Mouse (Mus musculus): ENCODE data around the gene Ran. TPM values are rescaled to one million over a fixed set of nuclear protein-coding genes. Genes with fewer than 3 reads are reported as not detected.
A peak's percentile ranks its signal among the peaks of the same experiment; 100 is the strongest.

The Ran gene
- polyA plus RNA-seq, 1 experiment from 2014 or later: 694 TPM

DNA sequence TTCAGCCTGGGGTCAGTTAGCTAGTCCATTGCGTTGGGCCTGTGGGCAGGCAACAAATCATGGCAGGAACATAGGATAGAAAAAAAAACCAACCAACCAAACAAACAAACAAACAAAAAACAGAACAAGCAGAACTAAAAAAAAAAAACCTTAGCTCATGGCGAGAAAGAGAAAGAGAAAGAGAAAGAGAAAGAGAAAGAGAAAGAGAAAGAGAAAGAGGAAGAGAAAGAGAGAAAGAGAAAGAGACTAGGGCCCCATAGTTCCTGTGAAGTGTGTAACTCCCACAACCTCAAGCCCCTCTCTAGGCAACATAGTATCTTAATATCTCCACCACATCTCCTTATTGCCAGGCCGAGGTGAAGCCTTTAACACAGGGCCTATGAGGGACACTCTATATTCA, 3.5 kb upstream of the Ran start:
- no peaks in the 10 kb centered on the region for H3K27me3 ChIP-seq (replicated peaks)
- H3K36me3 ChIP-seq: peaks cover 9% of the 10 kb centered on the region
- WGBS (ENCODE audit: insufficient replicate concordance): 87% methylated on average over 3 of the region's 3 CpGs
- peaks cover 25% of the 10 kb centered on the region for H3K4me1 ChIP-seq
- H3K9me3 ChIP-seq (replicated peaks): no peaks in the 10 kb centered on the region
- no peak overlapping the region for H3K4me2 ChIP-seq
- H3K9ac ChIP-seq: no peak overlapping the region
- H3K27ac ChIP-seq: no peak overlapping the region
- no peak overlapping the region for H3K4me3 ChIP-seq
- no peak for ATAC-seq

- ATAC-seq: peak; percentile 25
- H3K9me3 ChIP-seq (replicated peaks): no peaks in the 10 kb centered on the region
- H3K27ac ChIP-seq: peak overlapping the region; percentile 98
- H3K27me3 ChIP-seq (replicated peaks): no peaks in the 10 kb centered on the region
- peaks cover 33% of the 10 kb centered on the region for H3K36me3 ChIP-seq
- H3K4me1 ChIP-seq: peaks cover 27% of the 10 kb centered on the region
- H3K9ac ChIP-seq: peak overlapping the region; percentile 99
- peak overlapping the region; percentile 77 for H3K4me2 ChIP-seq
- peak overlapping the region; percentile 100 for H3K4me3 ChIP-seq
- 60% methylated on average over 13 of the region's 13 CpGs for WGBS (ENCODE audit: insufficient replicate concordance)
Observed at GRCm38 (mm10) chr5:129018782-129019489, 933 bp upstream of the Ran start.

DNA sequence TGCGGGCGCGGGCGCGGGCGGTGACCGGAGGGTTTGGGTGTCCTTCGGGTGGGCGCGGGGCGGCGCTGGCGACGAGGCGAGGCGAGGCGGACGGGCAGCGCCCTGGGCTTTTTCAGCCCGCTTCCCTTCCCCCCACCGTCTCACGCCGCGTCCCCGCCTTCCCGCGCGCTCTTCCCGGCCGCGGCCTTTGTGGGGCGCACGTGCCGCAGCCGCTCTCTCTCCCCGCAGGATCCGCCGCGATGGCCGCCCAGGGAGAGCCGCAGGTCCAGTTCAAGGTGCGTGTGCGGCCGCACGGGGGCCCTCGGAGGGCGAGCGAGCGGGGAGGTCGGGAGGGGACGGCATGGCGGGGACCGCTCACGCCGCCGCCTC, 415 bp downstream of the Ran start:
- peaks cover 27% of the 10 kb centered on the region for H3K4me1 ChIP-seq
- H3K27ac ChIP-seq: peak overlapping the region; percentile 98
- peak; percentile 51 for ATAC-seq
- H3K9me3 ChIP-seq (replicated peaks): no peaks in the 10 kb centered on the region
- peak overlapping the region; percentile 99 for H3K9ac ChIP-seq
- peak overlapping the region; percentile 77 for H3K4me2 ChIP-seq
- H3K4me3 ChIP-seq: peak overlapping the region; percentile 100
- H3K36me3 ChIP-seq: peaks cover 47% of the 10 kb centered on the region
- under 1% methylated on average over 56 of the region's 56 CpGs for WGBS (ENCODE audit: insufficient replicate concordance)
- no peaks in the 10 kb centered on the region for H3K27me3 ChIP-seq (replicated peaks)

DNA sequence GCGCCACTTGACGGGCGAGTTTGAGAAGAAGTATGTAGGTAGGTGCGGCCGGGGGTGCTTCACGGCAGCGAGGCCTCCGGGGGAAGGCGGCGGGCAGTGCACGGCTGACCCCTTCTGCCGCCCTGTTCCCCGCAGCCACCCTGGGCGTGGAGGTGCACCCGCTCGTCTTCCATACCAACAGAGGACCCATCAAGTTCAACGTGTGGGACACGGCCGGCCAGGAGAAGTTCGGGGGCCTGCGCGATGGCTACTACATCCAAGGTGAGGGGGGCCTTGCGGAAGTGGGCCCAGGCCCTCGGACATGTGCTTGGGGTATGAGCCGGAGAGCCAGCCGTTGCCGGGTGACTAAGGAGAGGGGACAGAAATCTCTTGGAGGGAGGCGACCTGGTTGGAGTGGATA, 862 bp downstream of the Ran start:
- peak overlapping the region; percentile 77 for H3K4me2 ChIP-seq
- H3K9me3 ChIP-seq (replicated peaks): no peaks in the 10 kb centered on the region
- peak overlapping the region; percentile 100 for H3K4me3 ChIP-seq
- peaks cover 27% of the 10 kb centered on the region for H3K4me1 ChIP-seq
- 1% methylated on average over 28 of the region's 28 CpGs for WGBS (ENCODE audit: insufficient replicate concordance)
- H3K27me3 ChIP-seq (replicated peaks): no peaks in the 10 kb centered on the region
- no peak for ATAC-seq
- H3K27ac ChIP-seq: peak overlapping the region; percentile 98
- peak overlapping the region; percentile 99 for H3K9ac ChIP-seq
- H3K36me3 ChIP-seq: peaks cover 51% of the 10 kb centered on the region

- H3K36me3 ChIP-seq: peaks cover 61% of the 10 kb centered on the region
- no peak overlapping the region for H3K4me3 ChIP-seq
- no peaks in the 10 kb centered on the region for H3K27me3 ChIP-seq (replicated peaks)
- ATAC-seq: peak; percentile 18; the same call in 1 of the 2 replicates
- H3K27ac ChIP-seq: peak overlapping the region; percentile 45
- WGBS (ENCODE audit: insufficient replicate concordance): 42% methylated on average over 2 of the region's 2 CpGs
- H3K9ac ChIP-seq: no peak overlapping the region
- H3K9me3 ChIP-seq (replicated peaks): no peaks in the 10 kb centered on the region
- peaks cover 10% of the 10 kb centered on the region for H3K4me1 ChIP-seq
- no peak overlapping the region for H3K4me2 ChIP-seq
Observed at GRCm38 (mm10) chr5:129025048-129025447, 5.2 kb downstream of the Ran start.

DNA sequence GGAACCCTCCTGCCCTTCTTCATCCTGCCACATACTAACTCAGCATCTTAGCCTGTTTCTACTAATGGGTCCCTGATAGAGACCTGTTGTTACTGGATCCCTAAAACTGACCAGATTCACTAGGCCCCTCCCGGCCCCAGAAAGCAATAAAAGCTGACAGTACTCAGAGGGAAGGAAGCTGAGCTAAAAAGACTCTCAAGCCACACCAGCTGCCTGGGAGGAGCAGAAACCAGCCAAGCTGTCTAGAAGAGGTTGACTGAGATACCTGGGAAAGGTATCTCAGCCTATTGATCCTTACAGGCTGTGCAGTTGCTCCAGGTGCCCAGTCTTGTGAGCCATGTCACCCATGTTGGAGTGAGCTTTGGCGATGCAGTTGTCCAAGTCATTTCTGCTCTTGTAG, 5.9 kb downstream of the Ran start:
- Histone ChIP-seq H3K4me2 (no peak overlapping the region), H3K4me1 (peaks cover 10% of the 10 kb centered on the region), H3K27ac (no peak overlapping the region), H3K9me3 (replicated peaks) (no peaks in the 10 kb centered on the region), H3K27me3 (replicated peaks) (no peaks in the 10 kb centered on the region), H3K36me3 (peaks cover 59% of the 10 kb centered on the region), H3K9ac (no peak overlapping the region), H3K4me3 (no peak overlapping the region)
- no peak for ATAC-seq
- 81% methylated on average over 2 of the region's 2 CpGs for WGBS (ENCODE audit: insufficient replicate concordance)

DNA sequence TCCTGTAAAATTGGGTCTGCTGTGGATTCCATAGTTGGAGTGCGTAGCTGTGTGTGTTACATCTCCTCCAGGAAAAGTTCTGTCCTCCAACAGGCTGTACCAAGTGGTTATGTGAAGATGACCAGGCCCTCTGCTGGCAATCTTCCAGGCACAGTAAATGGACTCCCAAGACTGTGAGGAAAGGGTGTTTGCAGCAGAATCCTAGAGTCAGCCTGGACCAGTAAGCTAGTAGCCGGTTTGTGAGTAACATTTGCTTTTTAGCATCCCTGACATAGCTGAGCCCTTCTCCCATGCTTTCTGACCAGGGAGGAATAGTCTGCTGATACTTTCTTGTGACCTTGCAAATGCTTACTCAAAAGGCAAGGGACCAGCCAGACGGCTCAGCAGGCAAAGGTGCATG, 6.3 kb downstream of the Ran start:
- no peak overlapping the region for H3K27ac ChIP-seq
- no peak for ATAC-seq
- no peaks in the 10 kb centered on the region for H3K9me3 ChIP-seq (replicated peaks)
- peaks cover 54% of the 10 kb centered on the region for H3K36me3 ChIP-seq
- peaks cover 10% of the 10 kb centered on the region for H3K4me1 ChIP-seq
- H3K4me3 ChIP-seq: no peak overlapping the region
- H3K27me3 ChIP-seq (replicated peaks): no peaks in the 10 kb centered on the region
- H3K4me2 ChIP-seq: no peak overlapping the region
- H3K9ac ChIP-seq: no peak overlapping the region
- 83% methylated on average over 3 of the region's 3 CpGs for WGBS (ENCODE audit: insufficient replicate concordance)

DNA sequence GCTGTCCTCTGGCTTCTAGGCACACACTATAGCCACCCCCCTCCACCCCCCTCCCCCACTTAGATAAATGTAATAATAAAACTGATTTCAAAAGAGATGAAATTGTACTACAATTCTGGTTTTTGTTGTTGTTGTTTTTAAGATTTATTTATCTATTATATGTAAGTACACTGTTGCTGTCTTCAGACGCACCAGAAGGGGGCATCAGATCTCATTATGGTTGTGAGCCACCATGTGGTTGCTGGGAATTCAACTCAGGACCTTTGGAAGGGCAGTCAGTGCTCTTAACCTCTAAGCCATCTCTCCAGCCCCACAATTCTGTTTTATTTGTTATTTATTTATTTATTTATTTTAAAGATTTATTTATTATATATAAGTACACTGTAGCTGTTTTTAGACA, 6.8 kb downstream of the Ran start:
- 55% methylated on average over 1 of the region's 1 CpGs for WGBS (ENCODE audit: insufficient replicate concordance)
- H3K4me3 ChIP-seq: no peak overlapping the region

DNA sequence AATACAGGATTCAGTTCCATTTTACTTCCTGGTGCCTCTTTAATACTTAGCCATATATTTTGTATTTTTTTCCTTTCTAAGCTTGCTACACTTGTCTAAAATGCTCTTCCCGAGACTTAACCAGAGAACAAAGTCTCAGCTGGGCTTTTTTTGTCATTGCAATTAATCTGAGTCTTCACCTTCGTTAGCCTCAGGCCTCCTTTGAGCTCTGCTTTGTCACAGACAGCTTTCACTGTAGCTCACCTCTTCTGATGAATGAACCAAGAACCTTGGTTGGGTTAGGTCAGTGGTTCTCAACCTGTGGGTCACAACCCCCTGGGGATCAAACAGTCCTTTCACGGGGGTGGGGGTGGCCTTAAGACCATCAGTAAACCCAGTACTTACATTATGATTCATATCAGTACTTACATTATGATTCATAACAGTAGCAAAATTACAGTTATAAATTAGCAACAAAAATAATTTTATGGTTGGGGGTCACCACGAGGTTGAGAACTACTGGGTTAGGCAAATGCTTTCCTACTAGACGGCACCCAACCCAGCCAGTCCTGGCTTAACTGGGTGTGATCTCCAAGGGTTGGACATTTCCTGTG, 9.4 kb downstream of the Ran start:
- no peak overlapping the region for H3K27ac ChIP-seq
- H3K9me3 ChIP-seq (replicated peaks): 0 out of 2 replicates have a peak, but pooled peaks cover 4% of the 10 kb centered on the region
- no peak overlapping the region for H3K4me3 ChIP-seq
- no peak overlapping the region for H3K4me2 ChIP-seq
- H3K36me3 ChIP-seq: peaks cover 25% of the 10 kb centered on the region
- ATAC-seq: no peak
- WGBS (ENCODE audit: insufficient replicate concordance): 71% methylated on average over 5 of the region's 5 CpGs
- H3K27me3 ChIP-seq (replicated peaks): no peaks in the 10 kb centered on the region
- H3K9ac ChIP-seq: no peak overlapping the region
- H3K4me1 ChIP-seq: no peaks in the 10 kb centered on the region

More for the DNA sequence above, 6.8 kb downstream of the Ran start:
- H3K4me2 ChIP-seq: no peak overlapping the region
- H3K9ac ChIP-seq: no peak overlapping the region
- peaks cover 8% of the 10 kb centered on the region for H3K4me1 ChIP-seq
- no peaks in the 10 kb centered on the region for H3K27me3 ChIP-seq (replicated peaks)
- H3K27ac ChIP-seq: no peak overlapping the region
- peaks cover 50% of the 10 kb centered on the region for H3K36me3 ChIP-seq
- no peaks in the 10 kb centered on the region for H3K9me3 ChIP-seq (replicated peaks)
- no peak for ATAC-seq

- Histone ChIP-seq H3K27ac (no peak overlapping the region), H3K36me3 (no peaks in the 10 kb centered on the region), H3K4me2 (no peak overlapping the region), H3K4me1 (no peaks in the 10 kb centered on the region), H3K9ac (no peak overlapping the region), H3K4me3 (no peak overlapping the region), H3K9me3 (replicated peaks) (0 out of 2 replicates have a peak, but pooled peaks cover 4% of the 10 kb centered on the region), H3K27me3 (replicated peaks) (no peaks in the 10 kb centered on the region)
- 76% methylated on average over 5 of the region's 5 CpGs for WGBS (ENCODE audit: insufficient replicate concordance)
- ATAC-seq: no peak
Observed at GRCm38 (mm10) chr5:129036678-129037077, 16.8 kb downstream of the Ran start.

DNA sequence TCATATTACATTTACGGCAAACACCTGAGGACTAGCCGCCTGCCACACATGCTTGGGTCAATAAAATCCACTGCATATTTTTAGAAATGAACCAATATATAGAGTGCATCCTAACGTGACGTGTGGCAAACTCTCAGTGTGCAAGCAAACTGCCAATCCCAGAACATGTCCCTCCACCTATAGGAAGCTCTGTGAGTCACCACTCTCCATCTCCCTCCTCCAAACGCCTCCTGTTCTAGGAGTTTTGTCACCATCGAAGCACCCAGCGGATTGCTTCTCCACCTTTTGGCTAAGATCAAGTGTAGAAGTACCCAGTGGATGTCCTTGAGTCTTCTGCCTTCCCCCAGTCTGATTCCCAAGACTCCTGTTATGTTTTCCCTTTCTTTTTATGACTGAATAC, 17.9 kb downstream of the Ran start:
- H3K4me3 ChIP-seq: no peak overlapping the region
- ATAC-seq: no peak
- H3K27me3 ChIP-seq (replicated peaks): no peaks in the 10 kb centered on the region
- H3K4me1 ChIP-seq: no peaks in the 10 kb centered on the region
- H3K4me2 ChIP-seq: no peak overlapping the region
- no peak overlapping the region for H3K9ac ChIP-seq
- H3K36me3 ChIP-seq: no peaks in the 10 kb centered on the region
- H3K27ac ChIP-seq: no peak overlapping the region
- H3K9me3 ChIP-seq (replicated peaks): 0 out of 2 replicates have a peak, but pooled peaks cover 4% of the 10 kb centered on the region
- 68% methylated on average over 7 of the region's 7 CpGs for WGBS (ENCODE audit: insufficient replicate concordance)

DNA sequence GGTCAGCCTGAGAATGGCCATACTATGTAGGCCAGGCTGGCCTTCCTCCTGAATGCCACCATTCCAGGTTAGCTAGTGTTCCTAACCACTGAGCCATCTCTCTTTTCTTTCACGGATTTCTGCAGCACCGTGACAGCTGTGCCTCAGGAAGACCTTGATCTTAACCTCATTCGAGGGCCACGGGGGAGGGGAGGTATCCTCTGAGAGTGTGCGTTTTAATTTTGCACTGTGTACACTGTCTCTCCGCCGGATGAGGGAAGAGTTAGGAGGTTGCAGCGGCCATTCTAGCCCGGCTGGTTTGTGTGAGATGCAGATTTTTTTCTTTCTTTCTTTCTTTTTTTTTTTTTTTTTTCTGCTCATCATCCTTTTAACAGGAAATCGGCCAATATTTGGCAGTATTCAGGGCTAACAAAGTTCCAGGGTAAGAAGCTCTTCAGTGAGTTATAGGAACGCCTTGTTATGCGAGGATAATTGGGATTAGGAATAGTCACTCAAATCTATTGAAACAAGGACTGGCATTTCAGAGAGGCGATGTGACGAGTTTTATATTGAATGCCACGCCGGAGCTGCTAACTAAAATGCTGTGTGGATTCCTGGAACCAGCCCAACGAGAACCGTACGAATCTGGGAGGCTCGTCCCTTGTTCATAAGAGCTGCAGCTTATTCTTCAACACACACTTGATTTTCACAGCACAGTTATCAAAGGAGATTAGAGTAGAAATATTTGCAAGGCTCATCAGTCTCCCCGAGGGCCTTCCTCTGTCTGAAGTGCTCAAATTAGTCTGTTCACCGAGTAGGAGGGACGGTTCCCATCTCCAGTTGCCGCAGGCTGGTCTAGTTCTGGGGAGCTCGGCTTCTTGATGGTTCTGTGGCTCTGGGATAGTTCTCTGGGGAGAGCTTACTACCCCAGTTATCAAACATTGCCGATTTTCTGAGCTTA, 26.0 kb downstream of the Ran start:
- Histone ChIP-seq H3K4me1 (no peaks in the 10 kb centered on the region), H3K9ac (no peak overlapping the region), H3K36me3 (no peaks in the 10 kb centered on the region), H3K9me3 (replicated peaks) (no peaks in the 10 kb centered on the region), H3K4me2 (no peak overlapping the region), H3K27ac (no peak overlapping the region), H3K4me3 (no peak overlapping the region), H3K27me3 (replicated peaks) (peaks cover 10% of the 10 kb centered on the region; the same call in 1 of the 2 replicates)
- 63% methylated on average over 26 of the region's 26 CpGs for WGBS (ENCODE audit: insufficient replicate concordance)
- ATAC-seq: no peak
